Mouse (Mus musculus) limb, embryonic 13.5 days (tissue): Measurements from ENCODE around the gene Crybb1. TPM values are rescaled to one million over a fixed set of nuclear protein-coding genes. Genes with fewer than 3 reads are reported as not detected.

ENCODE experiments used
- ATAC-seq: fragments of 200-750 bp; cut with Nextera tagmentation; 2 replicates; pipeline ENCODE4 v1.8.0; 2017; ENCODE audit warnings: low read depth, moderate number of reproducible peaks, moderate TSS enrichment; ENCODE audit not compliant: low FRiP score
- H3K27ac ChIP-seq: fragments of 300-500 bp; sonication (generic); 2 replicates; pipeline ENCODE4 v1.5.1; 2015; ENCODE audit warnings: inconsistent platforms, mild to moderate bottlenecking, moderate library complexity
- H3K27me3 ChIP-seq: fragments of 300-500 bp; sonication (generic); 2 replicates; pipeline ENCODE4 v1.6.1; 2015; ENCODE audit warnings: mild to moderate bottlenecking, inconsistent platforms
- H3K36me3 ChIP-seq: fragments of 300-500 bp; sonication (generic); 2 replicates; pipeline ENCODE4 v1.6.1; 2015; ENCODE audit warnings: inconsistent platforms, mild to moderate bottlenecking, moderate library complexity
- H3K4me1 ChIP-seq: fragments of 300-500 bp; sonication (generic); 2 replicates; pipeline ENCODE4 v1.6.1; 2015; ENCODE audit warnings: inconsistent platforms
- H3K4me2 ChIP-seq: fragments of 300-500 bp; sonication (generic); replicated peaks from 2 replicates; pipeline ENCODE4 v1.6.1; 2015; ENCODE audit warnings: inconsistent platforms, mild to moderate bottlenecking, moderate library complexity
- H3K4me3 ChIP-seq: fragments of 300-500 bp; sonication (generic); 2 replicates; pipeline ENCODE4 v1.5.1; 2015; ENCODE audit warnings: moderate library complexity, mild to moderate bottlenecking, inconsistent platforms
- H3K9ac ChIP-seq: fragments of 300-500 bp; sonication (generic); 2 replicates; pipeline ENCODE4 v1.6.1; 2015; ENCODE audit warnings: mild to moderate bottlenecking, inconsistent platforms
- H3K9me3 ChIP-seq: fragments of 300-500 bp; sonication (generic); 2 replicates; pipeline ENCODE4 v1.6.1; 2016; ENCODE audit warnings: inconsistent platforms
- WGBS: fragments of 180-500 bp; shearing (Covaris S2); methylation state at CpG from one replicate; pipeline ENCODE4 v1.1.7; 2015; 5-methylcytosine and 5-hydroxymethylcytosine counted together
- polyA plus RNA-seq: library from polyadenylated mRNA; unstranded; fragments of >200 nt; fragmentation: Nextera tagmentation; extraction: Ambion mirVana; gene quantifications from 2 replicates; pipeline ENCODE4 v1.2.1, GENCODE M21; 2015

The Crybb1 gene
- polyA plus RNA-seq, 1 experiment from 2014 or later = 1.5 TPM

DNA sequence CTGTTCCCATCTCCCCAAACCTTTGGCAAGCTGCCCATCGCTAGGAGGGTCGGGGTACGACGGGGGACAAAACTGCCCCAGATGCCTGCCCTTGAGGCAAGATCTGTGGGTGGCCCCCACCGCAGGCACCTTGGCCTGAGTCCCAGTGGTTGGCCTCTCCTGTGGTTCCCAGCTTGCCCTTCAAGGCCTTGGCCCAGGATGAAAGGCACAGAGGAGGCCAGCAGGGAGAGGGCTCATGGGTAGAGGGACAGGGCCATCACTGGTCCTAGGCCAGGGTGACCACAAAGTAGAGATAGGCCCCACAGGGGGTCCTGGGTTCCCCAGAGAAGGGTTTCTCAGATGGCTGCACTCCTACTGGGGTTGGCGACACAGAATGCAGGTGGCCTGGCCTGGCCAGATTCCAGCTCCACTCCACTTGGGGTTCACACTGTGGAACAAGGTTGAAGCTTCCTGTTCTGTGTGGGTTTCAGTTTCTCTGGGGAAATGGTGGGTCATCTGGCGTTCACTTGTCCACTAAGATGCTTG lies 1.3 kb upstream of the Crybb1 start:
- Histone ChIP-seq H3K9me3 (no peaks in the 10 kb centered on the region), H3K4me2 (no peak overlapping the region), H3K4me1 (peaks cover 31% of the 10 kb centered on the region), H3K4me3 (no peak overlapping the region), H3K27ac (no peak overlapping the region), H3K9ac (no peak overlapping the region), H3K36me3 (no peaks in the 10 kb centered on the region), H3K27me3 (peaks cover 17% of the 10 kb centered on the region)
- ATAC-seq = no peak
- 65% methylated on average over 7 of the region's 7 CpGs for WGBS

DNA sequence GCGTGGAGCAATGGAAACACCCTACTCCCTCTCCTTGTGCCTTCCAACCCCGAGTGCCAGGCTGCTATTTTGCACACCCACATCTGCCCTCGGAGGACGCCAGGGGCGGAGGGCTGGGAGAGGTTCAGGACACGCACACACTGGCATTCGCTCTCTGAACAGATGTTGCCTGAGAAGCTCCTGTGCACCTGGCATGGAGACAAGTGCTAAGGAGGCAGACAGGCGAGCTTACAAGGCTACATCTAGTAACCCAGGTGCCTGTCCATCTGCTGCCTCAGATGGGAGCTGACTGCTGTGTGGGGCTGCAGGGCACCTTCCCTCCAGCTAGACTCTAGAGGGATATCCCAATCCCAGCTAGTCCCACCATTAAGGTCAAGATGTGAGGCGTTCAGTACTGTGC lies 842 bp downstream of the Crybb1 start:
- 72% methylated on average over 9 of the region's 9 CpGs for WGBS
- peaks cover 20% of the 10 kb centered on the region; the same call in 1 of the 2 replicates for H3K27me3 ChIP-seq
- no peak overlapping the region for H3K4me3 ChIP-seq
- no peaks in the 10 kb centered on the region for H3K9me3 ChIP-seq
- no peak overlapping the region for H3K27ac ChIP-seq
- ATAC-seq = no peak
- no peak overlapping the region for H3K4me2 ChIP-seq
- H3K4me1 ChIP-seq = peaks cover 31% of the 10 kb centered on the region
- no peak overlapping the region for H3K9ac ChIP-seq
- no peaks in the 10 kb centered on the region for H3K36me3 ChIP-seq

- no peaks in the 10 kb centered on the region for H3K9me3 ChIP-seq
- H3K27me3 ChIP-seq = peaks cover 20% of the 10 kb centered on the region; the same call in 1 of the 2 replicates
- H3K9ac ChIP-seq = no peak overlapping the region
- 25% methylated on average over 3 of the region's 3 CpGs for WGBS
- H3K36me3 ChIP-seq = no peaks in the 10 kb centered on the region
- peaks cover 31% of the 10 kb centered on the region for H3K4me1 ChIP-seq
- H3K4me2 ChIP-seq = no peak overlapping the region
- no peak overlapping the region for H3K27ac ChIP-seq
- no peak for ATAC-seq
- no peak overlapping the region for H3K4me3 ChIP-seq
Measured at GRCm38 (mm10) chr5:112257896-112258295, 2.3 kb downstream of the Crybb1 start.

- Histone ChIP-seq H3K4me1 (peaks cover 21% of the 10 kb centered on the region), H3K4me3 (no peak overlapping the region), H3K27ac (no peak overlapping the region), H3K4me2 (no peak overlapping the region), H3K9ac (no peak overlapping the region), H3K9me3 (no peaks in the 10 kb centered on the region), H3K27me3 (peaks cover 17% of the 10 kb centered on the region; the same call in 1 of the 2 replicates), H3K36me3 (no peaks in the 10 kb centered on the region)
- no peak for ATAC-seq
- WGBS = 82% methylated on average over 16 of the region's 16 CpGs
Measured at GRCm38 (mm10) chr5:112259862-112260650, 4.4 kb downstream of the Crybb1 start.

DNA sequence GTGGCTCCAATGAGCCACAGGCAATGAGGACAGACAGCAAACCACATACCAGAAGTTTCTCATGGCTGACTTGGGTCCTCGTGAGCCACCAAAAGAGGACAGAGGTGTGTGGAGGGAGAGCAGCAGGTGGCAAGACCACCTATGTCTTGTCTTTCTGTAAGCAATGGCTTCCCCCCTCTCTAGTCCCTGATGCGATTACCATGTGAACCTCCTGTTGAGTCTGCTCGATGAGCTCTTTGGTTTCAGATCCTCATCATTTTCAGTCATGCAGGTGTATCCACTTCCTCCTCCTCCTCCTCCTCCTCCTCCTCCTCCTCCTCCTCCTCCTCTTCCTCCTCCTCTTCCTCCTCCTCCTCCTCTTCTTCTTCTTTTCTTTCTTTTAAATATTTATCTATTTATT lies 5.2 kb downstream of the Crybb1 start:
- no peak overlapping the region for H3K4me2 ChIP-seq
- peaks cover 19% of the 10 kb centered on the region; the same call in 1 of the 2 replicates for H3K27me3 ChIP-seq
- H3K27ac ChIP-seq = no peak overlapping the region
- 86% methylated on average over 3 of the region's 3 CpGs for WGBS
- no peak overlapping the region for H3K4me3 ChIP-seq
- no peaks in the 10 kb centered on the region for H3K9me3 ChIP-seq
- H3K9ac ChIP-seq = no peak overlapping the region
- ATAC-seq = no peak
- H3K36me3 ChIP-seq = no peaks in the 10 kb centered on the region
- peaks cover 16% of the 10 kb centered on the region for H3K4me1 ChIP-seq

DNA sequence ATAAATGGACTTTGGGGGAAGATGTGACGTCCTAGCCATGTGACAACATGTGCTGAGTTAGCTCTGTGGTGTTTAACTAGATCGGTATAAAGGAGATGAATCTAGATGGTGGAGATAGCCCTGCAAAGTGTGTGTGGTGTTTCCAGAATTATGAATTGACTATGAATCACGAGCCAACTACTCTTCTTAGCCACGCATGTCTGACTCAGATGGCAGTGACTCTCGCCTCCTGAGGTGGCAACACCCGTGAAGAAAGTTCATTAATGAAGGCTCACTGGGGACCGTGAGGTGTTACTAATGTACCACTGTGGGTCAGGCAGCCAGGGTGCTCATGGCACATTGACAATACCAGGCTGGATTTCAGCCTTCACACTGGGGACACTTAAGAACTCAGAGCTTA lies 8.5 kb downstream of the Crybb1 start:
- WGBS = 85% methylated on average over 7 of the region's 7 CpGs
- peaks cover 44% of the 10 kb centered on the region for H3K27me3 ChIP-seq
- no peak overlapping the region for H3K4me3 ChIP-seq
- no peak overlapping the region for H3K9ac ChIP-seq
- H3K4me2 ChIP-seq = no peak overlapping the region
- 0 out of 2 replicates have a peak, but pooled peaks cover 6% of the 10 kb centered on the region for H3K4me1 ChIP-seq
- no peaks in the 10 kb centered on the region for H3K36me3 ChIP-seq
- no peaks in the 10 kb centered on the region for H3K9me3 ChIP-seq
- H3K27ac ChIP-seq = no peak overlapping the region
- no peak for ATAC-seq

- ATAC-seq = no peak
- Histone ChIP-seq H3K27ac (no peak overlapping the region), H3K9ac (no peak overlapping the region), H3K4me2 (no peak overlapping the region), H3K9me3 (no peaks in the 10 kb centered on the region), H3K4me3 (no peak overlapping the region), H3K36me3 (no peaks in the 10 kb centered on the region), H3K27me3 (peaks cover 46% of the 10 kb centered on the region), H3K4me1 (0 out of 2 replicates have a peak, but pooled peaks cover 6% of the 10 kb centered on the region)
- WGBS = 75% methylated on average over 5 of the region's 5 CpGs
Measured at GRCm38 (mm10) chr5:112265110-112265509, 9.5 kb downstream of the Crybb1 start.

DNA sequence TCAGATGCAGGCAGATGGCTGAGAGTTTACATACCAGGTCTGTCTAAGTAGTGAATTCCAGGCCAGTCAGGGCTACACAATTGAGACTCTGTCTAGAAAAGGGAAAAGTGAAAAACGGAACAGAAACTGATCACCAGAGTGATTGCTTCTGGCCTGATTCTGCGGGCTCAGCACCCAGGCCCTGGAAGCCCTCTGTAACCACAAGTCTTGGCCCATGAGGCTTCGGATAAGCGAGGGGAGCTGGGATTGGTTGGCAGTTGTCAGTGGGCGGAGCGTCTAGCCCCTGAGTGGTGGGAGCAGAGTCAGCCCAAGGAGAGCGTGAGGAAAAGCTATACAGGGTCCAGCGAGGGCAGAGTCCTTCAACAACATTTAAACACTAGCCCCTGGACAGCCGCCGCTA lies 9.9 kb downstream of the Crybb1 start:
- Histone ChIP-seq H3K4me1 (0 out of 2 replicates have a peak, but pooled peaks cover 7% of the 10 kb centered on the region), H3K4me2 (peak overlapping the region; percentile 51), H3K36me3 (no peaks in the 10 kb centered on the region), H3K9me3 (no peaks in the 10 kb centered on the region), H3K4me3 (no peak overlapping the region), H3K27ac (no peak overlapping the region), H3K9ac (no peak overlapping the region), H3K27me3 (peaks cover 47% of the 10 kb centered on the region)
- no peak for ATAC-seq
- 7% methylated on average over 10 of the region's 10 CpGs for WGBS

- Histone ChIP-seq H3K4me3 (no peak overlapping the region), H3K9me3 (no peaks in the 10 kb centered on the region), H3K36me3 (no peaks in the 10 kb centered on the region), H3K27me3 (peaks cover 51% of the 10 kb centered on the region), H3K27ac (no peak overlapping the region), H3K4me1 (peaks cover 14% of the 10 kb centered on the region; the same call in 1 of the 2 replicates), H3K4me2 (peak overlapping the region; percentile 51), H3K9ac (no peak overlapping the region)
- ATAC-seq = no peak
- WGBS = 56% methylated on average over 9 of the region's 9 CpGs
Measured at GRCm38 (mm10) chr5:112266011-112266777, 10.6 kb downstream of the Crybb1 start.

DNA sequence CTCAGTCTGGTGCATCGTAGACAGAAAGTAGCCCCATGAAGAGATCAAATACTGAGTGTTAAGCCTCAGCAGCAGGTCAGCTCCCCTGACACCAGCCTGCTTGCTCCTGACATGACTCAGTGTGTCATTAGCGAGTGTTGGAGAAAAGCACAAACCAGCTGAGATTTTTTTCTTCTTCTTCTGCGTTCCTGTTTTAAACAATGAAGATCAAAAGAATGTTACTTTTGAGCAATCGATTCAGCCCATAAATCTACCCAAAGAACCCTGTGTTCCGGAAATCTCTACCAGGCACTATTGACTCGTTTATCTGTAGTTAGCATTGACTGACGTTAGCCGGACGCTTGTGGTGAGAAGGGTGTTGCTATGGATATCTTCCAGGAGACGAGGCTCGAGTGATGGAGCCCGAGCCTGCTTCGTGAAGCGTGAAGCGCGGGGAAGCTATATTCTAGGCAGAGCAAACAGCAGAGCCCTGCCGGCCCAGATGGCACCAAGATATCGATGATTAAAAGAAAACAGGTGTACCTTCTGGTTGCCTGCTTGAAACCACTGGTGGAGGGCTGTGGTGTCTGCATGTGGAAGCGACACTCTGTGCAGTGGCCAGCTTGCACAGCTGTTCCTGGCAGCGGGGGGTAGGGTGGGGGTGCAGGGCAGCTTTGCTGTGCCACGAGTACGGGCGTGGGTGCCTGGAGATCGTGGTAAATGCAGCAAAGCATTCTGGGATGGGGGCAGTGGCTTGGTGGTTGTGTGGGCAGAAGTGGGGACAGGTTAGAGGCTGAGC lies 15.3 kb downstream of the Crybb1 start:
- no peak for ATAC-seq
- Histone ChIP-seq H3K36me3 (no peaks in the 10 kb centered on the region), H3K4me2 (no peak overlapping the region), H3K4me3 (no peak overlapping the region), H3K9me3 (no peaks in the 10 kb centered on the region), H3K27me3 (peaks cover 54% of the 10 kb centered on the region), H3K4me1 (peaks cover 22% of the 10 kb centered on the region), H3K27ac (no peak overlapping the region), H3K9ac (no peak overlapping the region)
- WGBS = 42% methylated on average over 24 of the region's 24 CpGs

GRCm38 (mm10) chr5:112272934-112273333 lies 17.3 kb downstream of the Crybb1 start:
- Histone ChIP-seq H3K4me3 (no peak overlapping the region), H3K36me3 (no peaks in the 10 kb centered on the region)
- WGBS = 71% methylated on average over 2 of the region's 2 CpGs

More at GRCm38 (mm10) chr5:112272934-112273333, 17.3 kb downstream of the Crybb1 start:
- no peak overlapping the region for H3K27ac ChIP-seq
- H3K4me1 ChIP-seq = peaks cover 31% of the 10 kb centered on the region
- ATAC-seq = no peak
- no peaks in the 10 kb centered on the region for H3K9me3 ChIP-seq
- peaks cover 34% of the 10 kb centered on the region for H3K27me3 ChIP-seq
- H3K9ac ChIP-seq = no peak overlapping the region
- H3K4me2 ChIP-seq = no peak overlapping the region
